Mouse (Mus musculus) limb, embryonic 13.5 days (tissue): Measurements from ENCODE around the gene Ccndbp1. TPM values are rescaled to one million over a fixed set of nuclear protein-coding genes. Genes with fewer than 3 reads are reported as not detected.
"Not testable (repeated sequence)": the region's sequence is repeated elsewhere in the genome, so short reads cannot be mapped to it uniquely, and the experiment has no call there.

Experiments used
- ATAC-seq: fragments of 200-750 bp; cut with Nextera tagmentation; 2 replicates; pipeline ENCODE4 v1.8.0; 2017; ENCODE audit warnings: low read depth, moderate number of reproducible peaks, moderate TSS enrichment; ENCODE audit not compliant: low FRiP score
- H3K27ac ChIP-seq: fragments of 300-500 bp; sonication (generic); 2 replicates; pipeline ENCODE4 v1.5.1; 2015; ENCODE audit warnings: inconsistent platforms, mild to moderate bottlenecking, moderate library complexity
- H3K27me3 ChIP-seq: fragments of 300-500 bp; sonication (generic); 2 replicates; pipeline ENCODE4 v1.6.1; 2015; ENCODE audit warnings: mild to moderate bottlenecking, inconsistent platforms
- H3K36me3 ChIP-seq: fragments of 300-500 bp; sonication (generic); 2 replicates; pipeline ENCODE4 v1.6.1; 2015; ENCODE audit warnings: inconsistent platforms, mild to moderate bottlenecking, moderate library complexity
- H3K4me1 ChIP-seq: fragments of 300-500 bp; sonication (generic); 2 replicates; pipeline ENCODE4 v1.6.1; 2015; ENCODE audit warnings: inconsistent platforms
- H3K4me2 ChIP-seq: fragments of 300-500 bp; sonication (generic); replicated peaks from 2 replicates; pipeline ENCODE4 v1.6.1; 2015; ENCODE audit warnings: inconsistent platforms, mild to moderate bottlenecking, moderate library complexity
- H3K4me3 ChIP-seq: fragments of 300-500 bp; sonication (generic); 2 replicates; pipeline ENCODE4 v1.5.1; 2015; ENCODE audit warnings: moderate library complexity, mild to moderate bottlenecking, inconsistent platforms
- H3K9ac ChIP-seq: fragments of 300-500 bp; sonication (generic); 2 replicates; pipeline ENCODE4 v1.6.1; 2015; ENCODE audit warnings: mild to moderate bottlenecking, inconsistent platforms
- H3K9me3 ChIP-seq: fragments of 300-500 bp; sonication (generic); 2 replicates; pipeline ENCODE4 v1.6.1; 2016; ENCODE audit warnings: inconsistent platforms
- WGBS: fragments of 180-500 bp; shearing (Covaris S2); methylation state at CpG from one replicate; pipeline ENCODE4 v1.1.7; 2015; 5-methylcytosine and 5-hydroxymethylcytosine counted together
- polyA plus RNA-seq: library from polyadenylated mRNA; unstranded; fragments of >200 nt; fragmentation: Nextera tagmentation; extraction: Ambion mirVana; gene quantifications from 2 replicates; pipeline ENCODE4 v1.2.1, GENCODE M21; 2015

The Ccndbp1 gene
- polyA plus RNA-seq, 1 experiment from 2014 or later: 39.3 TPM

DNA sequence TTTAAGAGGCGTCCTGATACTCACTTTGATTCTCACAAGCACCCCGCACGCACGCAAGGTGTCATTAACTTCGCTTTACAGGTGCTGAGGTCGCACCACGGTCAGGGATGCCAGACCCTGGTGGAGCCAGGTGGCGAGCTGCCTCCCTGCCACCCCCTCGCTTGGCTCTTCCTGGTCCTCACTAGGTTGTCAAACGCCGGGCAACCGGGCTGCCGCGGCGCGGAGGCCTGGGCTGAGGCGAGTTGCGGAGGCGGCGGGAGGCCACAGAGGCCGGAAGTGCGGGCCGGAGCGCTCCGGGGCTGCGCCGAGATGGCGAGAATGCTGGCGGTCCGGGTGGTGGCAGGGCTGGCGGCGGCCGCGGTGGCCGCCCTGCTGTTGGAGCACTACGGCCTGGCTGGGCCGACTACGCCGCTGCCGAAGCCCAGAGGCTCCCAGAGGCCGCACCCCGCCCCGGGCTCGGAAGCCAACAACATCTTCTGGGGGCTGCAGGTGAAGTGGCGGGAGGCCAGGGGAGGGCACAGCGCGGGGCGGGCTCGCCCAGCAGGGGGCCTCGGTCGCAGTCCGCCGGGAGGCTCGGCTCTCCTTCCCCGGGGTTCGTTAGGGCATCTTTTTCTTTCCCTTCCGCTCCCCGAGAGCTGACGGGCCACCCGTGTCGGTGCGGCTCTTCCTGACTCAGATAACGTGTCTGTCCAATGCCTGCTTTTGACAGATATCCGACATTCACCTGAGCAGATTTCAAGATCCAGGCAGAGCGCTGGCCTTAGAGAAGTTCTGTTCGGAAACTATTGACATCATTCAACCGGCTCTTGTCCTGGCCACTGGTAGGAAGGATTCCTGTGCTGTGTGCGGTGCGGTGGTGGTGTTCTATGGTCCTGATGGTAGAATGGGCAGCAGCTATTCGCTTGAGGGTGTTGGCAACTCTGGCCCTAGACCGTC, 30.9 kb upstream of the Ccndbp1 start, which contains the start of gene Tmem62:
Gene Tmem62 (plus strand): TSS at position 28 of the 936 bp plus-strand sequence.
- peak; percentile 69 for ATAC-seq
- Histone ChIP-seq H3K9me3 (no peaks in the 10 kb centered on the region), H3K4me1 (no peaks in the 10 kb centered on the region), H3K27ac (no peak within 1 kb of the TSS), H3K36me3 (no peaks in the 10 kb centered on the region), H3K4me2 (peak within 1 kb of the TSS; percentile 96), H3K4me3 (peak within 1 kb of the TSS; percentile 69), H3K9ac (peak within 1 kb of the TSS; percentile 74), H3K27me3 (peaks cover 24% of the 10 kb centered on the region)
- WGBS: under 1% methylated on average over 67 of the region's 71 CpGs

DNA sequence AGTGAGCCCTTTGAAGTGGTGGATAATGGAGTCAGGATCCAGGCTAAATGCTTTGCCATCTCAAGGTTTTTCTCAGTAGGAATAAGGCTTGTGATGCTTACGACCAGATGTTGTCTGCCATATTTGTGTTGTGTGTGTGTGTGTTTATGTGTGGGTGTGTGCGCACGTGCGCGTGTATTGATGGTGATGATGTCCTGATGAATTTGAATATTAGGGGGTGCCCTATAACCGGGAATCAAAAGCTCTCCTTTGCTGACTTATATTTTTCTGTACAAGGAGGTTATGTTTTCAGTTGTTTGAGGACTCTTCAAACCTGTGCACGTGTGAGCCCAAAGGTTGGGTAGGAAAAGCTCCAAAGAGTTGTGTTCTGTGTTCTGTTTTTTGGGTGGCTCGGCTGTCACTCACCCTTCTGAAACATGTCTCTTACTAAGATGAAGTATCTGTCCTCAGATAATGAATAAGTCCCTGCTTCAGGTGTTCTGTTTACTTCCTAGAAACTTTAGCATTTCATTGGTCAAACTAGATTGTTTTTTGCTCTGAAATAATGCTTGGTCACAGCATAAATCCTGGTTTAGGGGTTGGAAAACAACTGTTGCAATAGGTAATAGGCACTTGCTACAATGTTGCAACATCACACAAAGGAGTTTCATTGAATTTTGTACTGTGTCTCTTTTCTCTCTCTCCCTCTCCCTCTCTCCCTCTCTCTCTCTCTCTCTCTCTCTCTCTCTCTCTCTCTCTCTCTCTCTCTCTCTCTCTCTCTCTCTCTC, 30.1 kb upstream of the Ccndbp1 start:
- no peak overlapping the region for H3K9ac ChIP-seq
- H3K9me3 ChIP-seq: no peaks in the 10 kb centered on the region
- ATAC-seq: no peak
- peaks cover 21% of the 10 kb centered on the region for H3K27me3 ChIP-seq
- peak overlapping the region; percentile 69 for H3K4me3 ChIP-seq
- no peak overlapping the region for H3K27ac ChIP-seq
- H3K36me3 ChIP-seq: no peaks in the 10 kb centered on the region
- 81% methylated on average over 8 of the region's 8 CpGs for WGBS
- H3K4me2 ChIP-seq: peak overlapping the region; percentile 96
- H3K4me1 ChIP-seq: no peaks in the 10 kb centered on the region

DNA sequence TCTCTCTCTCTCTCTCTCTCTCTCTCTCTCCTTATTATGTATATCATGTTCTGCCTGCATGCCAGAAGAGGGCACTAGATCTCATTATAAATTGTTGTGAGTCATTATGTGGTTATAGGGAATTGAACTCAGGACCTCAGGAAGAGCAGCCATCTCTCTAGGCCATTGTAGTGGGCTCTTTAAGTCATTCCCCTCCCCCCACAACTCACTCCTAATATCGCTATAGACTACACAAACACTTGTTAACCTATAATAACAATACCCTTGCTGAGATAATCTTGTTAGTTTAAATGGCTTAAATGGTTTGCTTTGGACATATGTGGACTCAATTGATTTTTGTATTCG, 29.5 kb upstream of the Ccndbp1 start:
- H3K36me3 ChIP-seq: no peaks in the 10 kb centered on the region
- WGBS: 62% methylated on average over 2 of the region's 2 CpGs
- peaks cover 20% of the 10 kb centered on the region for H3K27me3 ChIP-seq
- no peaks in the 10 kb centered on the region for H3K9me3 ChIP-seq
- ATAC-seq: no peak
- no peak overlapping the region for H3K4me3 ChIP-seq
- no peak overlapping the region for H3K4me2 ChIP-seq
- H3K9ac ChIP-seq: no peak overlapping the region
- H3K27ac ChIP-seq: no peak overlapping the region
- no peaks in the 10 kb centered on the region for H3K4me1 ChIP-seq

DNA sequence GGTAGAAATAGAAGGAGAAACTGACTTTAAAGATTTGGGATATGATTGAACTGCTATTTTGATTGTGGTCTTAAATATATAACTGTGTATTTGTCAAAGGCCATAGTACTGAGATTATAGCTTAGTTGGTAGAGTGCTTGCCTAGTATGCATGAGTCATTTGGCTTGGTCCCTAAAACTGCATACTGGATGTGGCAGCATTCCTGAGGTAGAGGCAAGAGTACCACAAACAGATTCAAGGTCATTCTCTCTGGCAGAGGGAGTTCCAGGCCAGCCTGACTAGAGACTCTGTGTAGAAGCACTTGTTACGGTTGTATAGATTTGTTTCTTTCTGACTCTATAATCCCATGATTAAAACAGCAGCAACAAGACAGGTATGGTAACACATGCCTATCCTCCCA, 28.4 kb upstream of the Ccndbp1 start:
- WGBS: 85% methylated on average over 1 of the region's 1 CpGs
- no peaks in the 10 kb centered on the region for H3K4me1 ChIP-seq
- no peak overlapping the region for H3K9ac ChIP-seq
- H3K4me3 ChIP-seq: no peak overlapping the region
- no peaks in the 10 kb centered on the region for H3K9me3 ChIP-seq
- H3K4me2 ChIP-seq: no peak overlapping the region
- no peak overlapping the region for H3K27ac ChIP-seq
- no peaks in the 10 kb centered on the region for H3K36me3 ChIP-seq
- ATAC-seq: no peak
- peaks cover 20% of the 10 kb centered on the region for H3K27me3 ChIP-seq

DNA sequence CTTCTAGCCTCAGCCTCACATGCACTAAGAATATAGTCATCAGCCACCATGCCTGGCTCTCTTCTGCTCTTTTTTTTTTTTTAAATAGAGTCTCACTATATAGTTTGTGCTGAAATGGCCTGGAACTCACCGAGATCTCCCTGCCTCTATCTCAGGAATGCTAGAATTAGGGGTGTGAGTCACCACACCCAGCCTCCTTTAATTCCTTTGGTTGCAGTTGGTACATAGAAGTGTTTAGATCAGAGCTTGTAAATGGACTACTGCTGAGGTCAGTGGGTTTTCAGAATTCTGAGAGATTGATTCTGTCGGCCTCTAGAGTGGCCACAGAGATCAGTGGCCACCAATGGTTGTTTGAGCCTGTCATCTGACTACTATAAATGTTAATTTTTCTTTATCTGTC, 27.3 kb upstream of the Ccndbp1 start:
- no peak overlapping the region for H3K4me3 ChIP-seq
- ATAC-seq: no peak

DNA sequence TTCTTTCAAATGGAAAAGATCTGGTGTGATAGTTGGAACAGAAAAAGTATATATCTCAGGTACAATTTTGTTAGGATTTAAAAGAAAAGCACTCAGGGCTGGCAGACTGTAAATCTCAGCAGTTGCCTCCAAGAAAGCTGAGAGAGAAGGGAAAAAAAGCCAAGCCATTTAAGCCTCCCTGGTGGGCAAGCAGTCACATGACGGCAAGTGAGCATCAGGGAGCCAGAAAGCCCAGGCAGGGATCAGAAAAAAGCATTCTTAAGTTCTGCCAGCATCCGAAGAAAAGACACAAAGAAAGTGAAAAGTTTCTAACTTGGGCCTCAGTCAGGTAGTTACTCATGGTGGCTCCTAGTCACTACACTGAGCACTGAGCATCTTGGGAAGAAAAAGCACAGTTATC, 24.6 kb upstream of the Ccndbp1 start:
- no peak for ATAC-seq
- H3K27me3 ChIP-seq: no peaks in the 10 kb centered on the region
- H3K4me3 ChIP-seq: no peak overlapping the region
- H3K36me3 ChIP-seq: no peaks in the 10 kb centered on the region
- H3K9me3 ChIP-seq: no peaks in the 10 kb centered on the region
- no peaks in the 10 kb centered on the region for H3K4me1 ChIP-seq
- WGBS: 24% methylated on average over 2 of the region's 2 CpGs
- H3K27ac ChIP-seq: no peak overlapping the region
- no peak overlapping the region for H3K9ac ChIP-seq
- H3K4me2 ChIP-seq: no peak overlapping the region

More for the DNA sequence above, 27.3 kb upstream of the Ccndbp1 start:
- peaks cover 19% of the 10 kb centered on the region for H3K27me3 ChIP-seq
- no peaks in the 10 kb centered on the region for H3K36me3 ChIP-seq
- 58% methylated on average over 2 of the region's 2 CpGs for WGBS
- H3K4me1 ChIP-seq: no peaks in the 10 kb centered on the region
- H3K27ac ChIP-seq: no peak overlapping the region
- no peak overlapping the region for H3K4me2 ChIP-seq
- no peaks in the 10 kb centered on the region for H3K9me3 ChIP-seq
- no peak overlapping the region for H3K9ac ChIP-seq

DNA sequence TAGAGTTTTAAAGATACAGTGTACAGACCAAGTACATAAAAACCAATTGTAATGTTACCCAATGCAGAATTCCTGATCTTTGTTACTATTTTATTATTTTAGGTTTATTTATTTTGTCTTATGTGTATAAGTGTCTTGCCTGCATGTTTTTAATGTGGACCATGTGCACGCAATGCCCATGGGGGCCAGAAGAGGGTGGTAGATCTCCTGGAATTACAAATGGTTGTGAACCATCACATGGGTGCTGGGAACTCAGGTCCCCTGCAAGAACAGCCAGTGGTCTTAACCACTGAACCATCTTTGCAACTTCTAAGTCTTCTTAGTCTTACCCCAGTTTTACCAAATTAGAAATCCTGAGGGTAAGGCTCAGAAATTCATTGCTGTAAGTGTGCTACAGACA, 23.0 kb upstream of the Ccndbp1 start:
- no peaks in the 10 kb centered on the region for H3K4me1 ChIP-seq
- ATAC-seq: no peak
- 89% methylated on average over 1 of the region's 1 CpGs for WGBS
- no peak overlapping the region for H3K27ac ChIP-seq
- no peak overlapping the region for H3K4me2 ChIP-seq
- no peak overlapping the region for H3K4me3 ChIP-seq
- no peaks in the 10 kb centered on the region for H3K27me3 ChIP-seq
- H3K9ac ChIP-seq: no peak overlapping the region
- no peaks in the 10 kb centered on the region for H3K9me3 ChIP-seq
- H3K36me3 ChIP-seq: no peaks in the 10 kb centered on the region

DNA sequence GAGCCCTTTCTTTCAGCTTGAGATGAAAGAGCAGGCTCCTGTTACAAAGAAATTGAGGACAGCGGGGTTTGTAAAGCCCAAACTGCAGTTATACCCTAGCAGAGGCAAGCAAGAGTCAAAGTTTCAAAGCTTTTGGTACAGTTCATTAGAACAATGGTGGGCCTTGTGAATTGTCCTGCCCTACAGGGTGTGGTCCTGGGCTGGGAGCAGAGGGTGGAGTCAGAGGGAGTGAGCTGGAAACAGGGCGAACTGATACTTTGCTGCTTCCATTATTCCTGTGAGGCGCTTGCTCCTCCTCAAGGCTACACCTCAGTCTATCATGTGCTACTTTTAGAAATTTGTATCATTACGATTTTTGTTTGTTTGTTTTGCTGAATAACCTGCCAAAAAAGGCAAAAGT, 17.0 kb upstream of the Ccndbp1 start:
- Histone ChIP-seq H3K4me1 (no peaks in the 10 kb centered on the region), H3K9ac (no peak overlapping the region), H3K27me3 (no peaks in the 10 kb centered on the region), H3K4me3 (no peak overlapping the region), H3K9me3 (no peaks in the 10 kb centered on the region), H3K27ac (no peak overlapping the region), H3K4me2 (no peak overlapping the region), H3K36me3 (no peaks in the 10 kb centered on the region)
- WGBS: 75% methylated on average over 4 of the region's 4 CpGs
- ATAC-seq: no peak

DNA sequence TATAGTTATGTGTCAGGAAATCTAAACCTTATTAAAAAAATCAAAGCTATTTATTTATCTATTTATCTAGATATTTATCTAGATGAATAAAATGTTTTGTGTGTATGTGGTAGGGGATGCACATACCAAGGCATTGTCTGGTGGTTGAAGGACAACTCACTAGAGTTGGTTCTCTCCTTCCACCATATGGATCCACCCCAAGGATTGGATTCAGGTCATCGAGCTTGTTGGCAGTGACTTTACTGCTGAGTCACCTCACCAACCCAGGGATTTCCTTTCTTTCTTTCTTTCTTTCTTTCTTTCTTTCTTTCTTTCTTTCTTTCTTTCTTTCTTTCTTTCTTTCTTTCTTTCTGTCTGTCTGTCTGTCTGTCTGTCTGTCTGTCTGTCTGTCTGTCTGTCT, 11.6 kb upstream of the Ccndbp1 start:
- H3K9me3 ChIP-seq, H3K9ac ChIP-seq, H3K27ac ChIP-seq, H3K27me3 ChIP-seq, H3K4me2 ChIP-seq, H3K36me3 ChIP-seq, H3K4me3 ChIP-seq, H3K4me1 ChIP-seq, ATAC-seq: not testable (repeated sequence)
- 84% methylated on average over 1 of the region's 1 CpGs for WGBS

DNA sequence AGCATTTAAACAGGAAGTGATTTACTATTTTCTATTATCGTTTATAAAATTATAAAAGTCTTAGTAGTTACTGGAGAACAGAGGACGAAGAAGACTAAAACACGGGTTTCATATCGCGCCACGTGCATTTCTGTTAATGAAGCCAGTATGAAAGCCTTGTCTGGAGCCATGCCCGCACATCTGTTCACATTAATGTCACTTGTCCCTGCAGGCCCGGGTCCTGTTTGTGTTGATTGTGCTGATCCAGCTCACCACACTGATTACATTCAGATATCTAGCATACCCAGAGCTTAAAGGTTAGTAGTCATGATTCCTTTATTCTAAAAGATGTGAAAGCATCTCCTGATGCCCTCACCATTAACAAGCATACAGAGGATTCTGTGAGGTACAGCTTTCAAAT, 9.3 kb upstream of the Ccndbp1 start:
- Histone ChIP-seq H3K9ac (no peak overlapping the region), H3K36me3 (no peaks in the 10 kb centered on the region), H3K4me2 (no peak overlapping the region), H3K27ac (no peak overlapping the region), H3K27me3 (no peaks in the 10 kb centered on the region), H3K4me3 (no peak overlapping the region), H3K9me3 (no peaks in the 10 kb centered on the region), H3K4me1 (no peaks in the 10 kb centered on the region)
- 85% methylated on average over 8 of the region's 8 CpGs for WGBS
- ATAC-seq: no peak

DNA sequence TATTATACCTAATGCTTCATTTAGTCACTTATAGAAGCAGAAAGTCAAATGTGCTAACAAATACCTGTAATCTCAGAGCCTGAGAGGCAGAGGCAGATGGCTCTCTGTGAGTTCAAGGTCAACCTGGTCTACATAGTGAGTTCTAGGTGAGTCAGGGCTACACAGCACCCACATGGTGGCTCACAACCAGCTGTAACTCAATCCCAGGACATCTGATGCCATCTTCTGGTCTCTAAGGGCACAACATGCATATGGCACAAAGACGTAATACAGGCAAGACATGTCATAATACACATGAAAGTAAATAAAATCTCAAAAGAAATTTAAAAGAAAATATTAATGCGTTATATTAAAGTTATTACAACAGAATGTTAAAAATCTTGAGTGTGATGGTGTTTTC, 4.6 kb upstream of the Ccndbp1 start:
- no peak overlapping the region for H3K4me2 ChIP-seq
- no peak overlapping the region for H3K27ac ChIP-seq
- WGBS: 70% methylated on average over 2 of the region's 2 CpGs

DNA sequence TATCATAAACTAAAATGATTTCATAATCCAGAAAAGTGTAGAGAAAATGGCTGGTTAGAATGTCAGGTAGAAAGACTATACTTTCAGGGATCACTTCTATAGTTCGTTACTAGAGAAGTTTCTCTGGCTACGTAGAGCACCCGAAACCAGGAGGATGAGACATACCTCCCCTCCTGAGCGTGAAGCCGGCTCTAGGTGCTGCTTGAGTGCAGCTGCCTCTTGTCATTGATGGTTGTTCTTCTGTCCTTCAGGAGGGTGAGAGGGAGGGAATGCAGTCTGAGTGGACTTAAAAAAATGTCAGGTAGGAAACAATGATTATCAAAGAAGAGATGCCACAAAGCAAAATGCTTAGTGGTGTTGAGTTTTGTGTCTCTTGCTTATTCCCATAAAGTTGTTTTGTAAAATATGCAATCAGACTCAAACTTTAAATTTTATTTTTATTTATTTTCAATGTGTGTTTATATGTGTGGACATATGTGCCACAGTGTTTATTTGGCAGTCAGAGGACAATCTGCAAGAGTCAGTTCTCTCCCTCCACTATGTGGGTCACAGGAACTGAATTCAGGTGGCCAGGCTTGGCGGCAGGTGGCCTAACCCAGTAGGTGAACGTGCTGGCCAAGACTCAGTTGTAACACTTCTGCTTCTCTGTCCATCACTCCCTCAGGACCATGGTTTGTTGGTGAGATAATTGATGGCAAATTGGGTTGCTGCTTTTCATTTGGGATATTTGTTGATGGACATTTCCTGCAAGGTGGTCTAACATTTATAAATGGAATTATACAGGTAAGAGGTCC, 4.0 kb upstream of the Ccndbp1 start:
- no peaks in the 10 kb centered on the region for H3K9me3 ChIP-seq
- no peak overlapping the region for H3K4me2 ChIP-seq
- no peaks in the 10 kb centered on the region for H3K36me3 ChIP-seq
- peaks cover 6% of the 10 kb centered on the region for H3K4me1 ChIP-seq
- no peak for ATAC-seq
- no peaks in the 10 kb centered on the region for H3K27me3 ChIP-seq
- 83% methylated on average over 7 of the region's 7 CpGs for whole genome bisulfite sequencing
- no peak overlapping the region for H3K9ac ChIP-seq
- H3K4me3 ChIP-seq: no peak overlapping the region
- H3K27ac ChIP-seq: no peak overlapping the region

More for the DNA sequence above, 4.6 kb upstream of the Ccndbp1 start:
- H3K4me3 ChIP-seq: no peak overlapping the region
- ATAC-seq: no peak
- H3K9me3 ChIP-seq: no peaks in the 10 kb centered on the region
- no peaks in the 10 kb centered on the region for H3K36me3 ChIP-seq
- H3K27me3 ChIP-seq: no peaks in the 10 kb centered on the region
- no peaks in the 10 kb centered on the region for H3K4me1 ChIP-seq
- H3K9ac ChIP-seq: no peak overlapping the region
